Mouse (Mus musculus) cortical plate, adult 2 months (tissue): ENCODE results near the gene Podxl2.

Source experiments
- CTCF ChIP-seq: fragments of 200-500 bp; IDR thresholded peaks from 2 replicates; pipeline ENCODE4 v1.5.1; 2011; ENCODE audit warnings: mild to moderate bottlenecking, control low read depth, low read length; ENCODE audit not compliant: insufficient read depth; ENCODE audit errors: extremely low read depth
- POLR2A ChIP-seq: fragments of 200-500 bp; IDR thresholded peaks from 2 replicates; pipeline ENCODE4 v1.6.1; 2011; ENCODE audit warnings: mild to moderate bottlenecking, low read length, control low read depth; ENCODE audit not compliant: insufficient read depth; ENCODE audit errors: extremely low read depth

- TF ChIP-seq CTCF (peak; percentile 88), POLR2A (no peak)
Measured at GRCm38 (mm10) chr6:88893559-88893958, 18.7 kb upstream of the Podxl2 start.
